Mouse (Mus musculus) layer of hippocampus, postnatal 14 days (tissue): Measurements from ENCODE around the gene Ccrl2. TPM values are rescaled to one million over a fixed set of nuclear protein-coding genes. Genes with fewer than 3 reads are reported as not detected.

Experiments
- total RNA-seq, 2 experiments: library from RNA; stranded (reverse); gene quantifications; 2 replicates each; pipeline ENCODE4 v1.2.3; 2021

Ccrl2 gene
- total RNA-seq, 2 experiments from 2014 or later, result 0.92 to 1.8 TPM

Other genes starting within 250 kb of the Ccrl2 start
- gene Prss44, start 243.5 kb downstream of the Ccrl2 start, total RNA-seq, result not detected
- gene Prss43, start 230.8 kb downstream of the Ccrl2 start, total RNA-seq, result under 1 TPM; 0.21 to 0.55 TPM
- gene Prss45, start 222.9 kb downstream of the Ccrl2 start, total RNA-seq, result under 1 TPM; 0.31 to 0.65 TPM
- gene Prss46, start 213.0 kb downstream of the Ccrl2 start, total RNA-seq, result under 1 TPM in 1 of 2 experiments, not detected in 1; 0.31 TPM
- under 1 TPM in 1 of 2 experiments, not detected in 1; 0.36 TPM for gene Prss50, start 199.6 kb downstream of the Ccrl2 start, total RNA-seq
- gene Als2cl, start 177.6 kb downstream of the Ccrl2 start, total RNA-seq, result 10 to 100 TPM; 11.6 to 13.1 TPM
- gene Tmie, start 177.4 kb downstream of the Ccrl2 start, total RNA-seq, result 1 to 10 TPM; 1.8 to 2.0 TPM
- gene Fam240a, start 140.7 kb downstream of the Ccrl2 start, total RNA-seq, result not detected
- under 1 TPM; 0.37 to 0.57 TPM for gene Tdgf1, start 111.4 kb downstream of the Ccrl2 start, total RNA-seq
- gene Lrrc2, start 106.0 kb downstream of the Ccrl2 start, total RNA-seq, result 1 to 10 TPM; 2.0 to 2.6 TPM
- under 1 TPM; 0.19 to 0.65 TPM for gene Rtp3, start 66.9 kb downstream of the Ccrl2 start, total RNA-seq
- under 1 TPM; 0.32 to 0.74 TPM for gene Ltf, start 38.2 kb downstream of the Ccrl2 start, total RNA-seq
- 10 to 100 TPM; 26.3 to 29.0 TPM for gene Lrrfip2, start 60.1 kb upstream of the Ccrl2 start, total RNA-seq
- gene Mlh1, start 214.3 kb upstream of the Ccrl2 start, total RNA-seq, result 10 to 100 TPM; 19.3 to 21.9 TPM
- gene Epm2aip1, start 214.4 kb upstream of the Ccrl2 start, total RNA-seq, result 10 to 100 TPM; 78.4 to 80.7 TPM